ENCODE assay signal across 9 mouse cellular contexts in genomic region chr4:124575269-124575954, GRCm38 (mm10). TPM values are rescaled to one million over a fixed set of nuclear protein-coding genes. Genes with fewer than 3 reads are reported as not detected.
DNase-seq lines count a peak whose midpoint lies in the region; ATAC-seq lines count a peak whose summit lies in the region.
"Had no signal": no experiment of that assay in that cellular context is flagged by ENCODE, and none has a peak within 500 bp of the region (broad histone marks: within the 10 kb centered on the region; RNA-seq: fewer than 3 reads in every experiment).

No protein-coding gene starts in this region.

- no peak for ATAC-seq in embryonic facial prominence, embryonic 12.5 days (ENCODE audit: insufficient number of reproducible peaks, insufficient read depth, low FRiP score, low TSS enrichment)
- no peak for ATAC-seq in megakaryocyte-erythroid progenitor cell, adult 5-6 weeks (replicated peaks; ENCODE audit: low FRiP score, low TSS enrichment, poor library complexity, severe bottlenecking)

- H3K4me3 ChIP-seq in embryonic facial prominence, embryonic 12.5 days = peak overlapping the region; percentile 48
- peak overlapping the region; percentile 57 for H3K4me3 ChIP-seq in limb, embryonic 10.5 days
- H3K4me3 ChIP-seq: megakaryocyte, embryonic 14.5 days had no signal

- H3K9ac ChIP-seq in embryonic facial prominence, embryonic 12.5 days = peak overlapping the region; percentile 56

- H3K9me3 ChIP-seq in embryonic facial prominence, embryonic 12.5 days = no peaks in the 10 kb centered on the region
- no peaks in the 10 kb centered on the region for H3K9me3 ChIP-seq in limb, embryonic 10.5 days (replicated peaks)

- no peak overlapping the region for H3K27ac ChIP-seq in embryonic facial prominence, embryonic 12.5 days
- no peak overlapping the region; the same call in 1 of the 2 replicates for H3K27ac ChIP-seq in limb, embryonic 10.5 days

- WGBS in embryonic facial prominence, embryonic 12.5 days = under 1% methylated on average over 61 of the region's 61 CpGs
- under 1% methylated on average over 61 of the region's 61 CpGs for WGBS in limb, embryonic 10.5 days

- peaks cover 16% of the 10 kb centered on the region; the same call in 1 of the 2 replicates for H3K4me1 ChIP-seq in embryonic facial prominence, embryonic 12.5 days
- H3K4me1 ChIP-seq in limb, embryonic 10.5 days = peaks cover 17% of the 10 kb centered on the region
- H3K4me1 ChIP-seq: megakaryocyte, embryonic 14.5 days had no signal

- H3K27me3 ChIP-seq in embryonic facial prominence, embryonic 12.5 days = peaks cover 59% of the 10 kb centered on the region
- H3K27me3 ChIP-seq in limb, embryonic 10.5 days (ENCODE audit: low read depth, poor library complexity, severe bottlenecking) = peaks cover 89% of the 10 kb centered on the region

- H3K36me3 ChIP-seq in embryonic facial prominence, embryonic 12.5 days = no peaks in the 10 kb centered on the region
- no peaks in the 10 kb centered on the region for H3K36me3 ChIP-seq in limb, embryonic 10.5 days

- peak overlapping the region; percentile 94 for H3K4me2 ChIP-seq in embryonic facial prominence, embryonic 12.5 days (replicated peaks)

- peak; percentile 35 to 50 for DNase-seq in kidney, postnatal 4 days
- no peak for DNase-seq in kidney, adult 18-20 months
- DNase-seq in heart, postnatal 4 days = peak; percentile 20
- DNase-seq in limb, embryonic 10.5 days (ENCODE audit: low spot score) = peak; percentile 61
- peak; percentile 44 for DNase-seq in retina, embryonic 14.5 days (ENCODE audit: low spot score)
- no peak for DNase-seq in lung, postnatal 14 days

RNA-seq across cellular contexts. Expression of gene 3100002H09Rik, which starts 35.2 kb away (rescaled TPM):
- 0.36 TPM in 1 of 2 replicates, not detected in the other for polyA plus RNA-seq in embryonic facial prominence, embryonic 12.5 days (2016; fragmentation: Nextera tagmentation; extraction: Ambion mirVana)
- not detected for total RNA-seq in heart, postnatal 4 days (2021)
- polyA plus RNA-seq in limb, embryonic 10.5 days (2016; fragmentation: Nextera tagmentation; extraction: Ambion mirVana) = not detected in 2 replicates
- not detected in 2 replicates for total RNA-seq in megakaryocyte-erythroid progenitor cell, adult 5-6 weeks (2014; fragmentation: Nextera tagmentation)
- not detected in 2 replicates for total RNA-seq in megakaryocyte-erythroid progenitor cell, adult 5-6 weeks (2017)

Comparison
In these comparisons a context has a peak if more than half of its experiments do, and no peak if none do; other contexts are left out.
1. DNase-seq: peak in kidney, postnatal 4 days (2 of 2), heart, postnatal 4 days (single experiment), limb, embryonic 10.5 days (single experiment) and retina, embryonic 14.5 days (single experiment); none in kidney, adult 18-20 months (single experiment) and lung, postnatal 14 days (single experiment).